In genomic region chr1:21896067-21896719, GRCm38 (mm10) we compare ENCODE assay signal across 13 mouse cellular contexts.
"Had no signal": no experiment of that assay in that cellular context is flagged by ENCODE, and none has a peak within 500 bp of the region (broad histone marks: within the 10 kb centered on the region; RNA-seq: fewer than 3 reads in every experiment).

No protein-coding gene starts in this region.

- H3K9me3 ChIP-seq: kidney, embryonic 15.5 days; limb, embryonic 15.5 days; liver, embryonic 13.5 days; lung, embryonic 15.5 days; midbrain, embryonic 12.5 days; neural tube, embryonic 15.5 days had no signal

- H3K27me3 ChIP-seq: kidney, embryonic 15.5 days; limb, embryonic 15.5 days; liver, embryonic 13.5 days; lung, embryonic 15.5 days; midbrain, embryonic 12.5 days; neural tube, embryonic 15.5 days had no signal

- H3K27ac ChIP-seq: kidney, embryonic 15.5 days; left cerebral cortex, adult 2 months; limb, embryonic 15.5 days; liver, embryonic 13.5 days; lung, embryonic 15.5 days; macrophage; midbrain, embryonic 12.5 days; neural tube, embryonic 15.5 days; stomach, postnatal 0 days had no signal

- H3K4me3 ChIP-seq: kidney, embryonic 15.5 days; left cerebral cortex, adult 2 months; limb, embryonic 15.5 days; liver, embryonic 13.5 days; lung, embryonic 15.5 days; midbrain, embryonic 12.5 days; neural tube, embryonic 15.5 days had no signal

- H3K4me1 ChIP-seq: kidney, embryonic 15.5 days; limb, embryonic 15.5 days; liver, embryonic 13.5 days; lung, embryonic 15.5 days; midbrain, embryonic 12.5 days; neural tube, embryonic 15.5 days had no signal

- H3K4me2 ChIP-seq: kidney, embryonic 15.5 days; limb, embryonic 15.5 days; liver, embryonic 13.5 days; lung, embryonic 15.5 days; midbrain, embryonic 12.5 days; neural tube, embryonic 15.5 days had no signal

- DNase-seq: kidney, adult 18-20 months; kidney, postnatal 14 days; liver, embryonic 13.5 days; liver, postnatal 0 days; lung, postnatal 14 days had no signal

- ATAC-seq: liver, postnatal 0 days had no signal

- H3K36me3 ChIP-seq: kidney, embryonic 15.5 days; limb, embryonic 15.5 days; liver, embryonic 13.5 days; lung, embryonic 15.5 days; midbrain, embryonic 12.5 days; neural tube, embryonic 15.5 days had no signal

- H3K9ac ChIP-seq: kidney, embryonic 15.5 days; limb, embryonic 15.5 days; liver, embryonic 13.5 days; liver, postnatal 0 days; lung, embryonic 15.5 days; midbrain, embryonic 12.5 days; neural tube, embryonic 15.5 days had no signal
